9 mouse cellular contexts compared by ENCODE assay signal in genomic region chr4:116182745-116183144, GRCm38 (mm10). TPM values are rescaled to one million over a fixed set of nuclear protein-coding genes. Genes with fewer than 3 reads are reported as not detected.
A peak's percentile ranks its signal among the peaks of the same experiment; 100 is the strongest.
DNase-seq lines count a peak whose midpoint lies in the region; ATAC-seq and TF ChIP-seq lines count a peak whose summit lies in the region.
"Had no signal": no experiment of that assay in that cellular context is flagged by ENCODE, and none has a peak within 500 bp of the region (broad histone marks: within the 10 kb centered on the region; RNA-seq: fewer than 3 reads in every experiment).

No protein-coding gene starts in this region.

- H3K9ac ChIP-seq in liver, embryonic 11.5 days (ENCODE audit: low read depth, low read length) = 0 out of 2 replicates have a peak overlapping the region, but pooled peaks have one; percentile 12
- no peak overlapping the region for H3K9ac ChIP-seq in liver, postnatal 0 days (replicated peaks)
- peak overlapping the region; percentile 50 for H3K9ac ChIP-seq in embryonic facial prominence, embryonic 14.5 days (ENCODE audit: low read depth, low read length)
- H3K9ac ChIP-seq in limb, embryonic 14.5 days (ENCODE audit: low read depth, low read length, severe bottlenecking) = no peak overlapping the region
- H3K9ac ChIP-seq in stomach, embryonic 16.5 days (ENCODE audit: low read length) = peak overlapping the region; percentile 2

- no peak for TF ChIP-seq CTCF in liver, postnatal 0 days (IDR thresholded peaks at IDR 0.05; ENCODE audit: low read depth)

- H3K27ac ChIP-seq in liver, embryonic 11.5 days (ENCODE audit: low read depth, low read length) = no peak overlapping the region
- no peak overlapping the region for H3K27ac ChIP-seq in liver, postnatal 0 days (ENCODE audit: low read depth)
- peak overlapping the region; percentile 33; the same call in 1 of the 2 replicates for H3K27ac ChIP-seq in embryonic facial prominence, embryonic 14.5 days (replicated peaks; ENCODE audit: low read depth, low read length)
- H3K27ac ChIP-seq in limb, embryonic 14.5 days (replicated peaks; ENCODE audit: low read depth, low read length) = no peak overlapping the region; the same call in 1 of the 2 replicates
- peak overlapping the region; percentile 14; the same call in 1 of the 2 replicates for H3K27ac ChIP-seq in stomach, embryonic 16.5 days (ENCODE audit: low read length)

- no peak for ATAC-seq in liver, embryonic 11.5 days (replicated peaks; ENCODE audit: low FRiP score)
- ATAC-seq in liver, postnatal 0 days = no peak
- ATAC-seq in embryonic facial prominence, embryonic 14.5 days (ENCODE audit: low read depth) = no peak
- no peak for ATAC-seq in limb, embryonic 14.5 days (ENCODE audit: low FRiP score, low read depth)
- ATAC-seq in stomach, embryonic 16.5 days (ENCODE audit: insufficient read depth, low FRiP score) = no peak
- ATAC-seq in megakaryocyte-erythroid progenitor cell, adult 5-6 weeks (replicated peaks; ENCODE audit: low FRiP score, low TSS enrichment, poor library complexity, severe bottlenecking) = no peak
- ATAC-seq: Patski had no signal

- intact Hi-C loops in heart, postnatal 25 days (cut with DNase I) = no loop called here

- no peaks in the 10 kb centered on the region for H3K36me3 ChIP-seq in liver, embryonic 11.5 days (ENCODE audit: control insufficient read depth, insufficient read depth, low read length)
- no peaks in the 10 kb centered on the region for H3K36me3 ChIP-seq in liver, postnatal 0 days (replicated peaks; ENCODE audit: insufficient read depth, low read length)
- H3K36me3 ChIP-seq in embryonic facial prominence, embryonic 14.5 days (ENCODE audit: control insufficient read depth, insufficient read depth, low read length) = no peaks in the 10 kb centered on the region
- no peaks in the 10 kb centered on the region for H3K36me3 ChIP-seq in limb, embryonic 14.5 days (ENCODE audit: control insufficient read depth, insufficient read depth, low read length)
- H3K36me3 ChIP-seq in stomach, embryonic 16.5 days (ENCODE audit: control insufficient read depth, insufficient read depth, low read length) = no peaks in the 10 kb centered on the region

- TF ChIP-seq POLR2A in limb, embryonic 14.5 days (IDR thresholded peaks at IDR 0.05; ENCODE audit: borderline replicate concordance, extremely low read depth, insufficient read depth, insufficient read length) = no peak

- no peak for TF ChIP-seq EP300 in liver, postnatal 0 days (IDR thresholded peaks at IDR 0.05; ENCODE audit: low read depth)

- H3K9me3 ChIP-seq in liver, embryonic 11.5 days (ENCODE audit: control insufficient read depth, low read length) = no peaks in the 10 kb centered on the region
- no peaks in the 10 kb centered on the region for H3K9me3 ChIP-seq in liver, postnatal 0 days (ENCODE audit: low read length)
- H3K9me3 ChIP-seq in embryonic facial prominence, embryonic 14.5 days (ENCODE audit: control insufficient read depth, low read length) = no peaks in the 10 kb centered on the region
- no peaks in the 10 kb centered on the region for H3K9me3 ChIP-seq in limb, embryonic 14.5 days (ENCODE audit: control insufficient read depth, low read length)
- no peaks in the 10 kb centered on the region for H3K9me3 ChIP-seq in stomach, embryonic 16.5 days (replicated peaks; ENCODE audit: control insufficient read depth, low read length)

- H3K27me3 ChIP-seq in liver, embryonic 11.5 days (replicated peaks; ENCODE audit: control insufficient read depth, insufficient read depth, low read length) = peaks cover 22% of the 10 kb centered on the region
- H3K27me3 ChIP-seq in liver, postnatal 0 days (ENCODE audit: insufficient read depth, low read length) = peaks cover 4% of the 10 kb centered on the region; the same call in 1 of the 2 replicates
- H3K27me3 ChIP-seq in embryonic facial prominence, embryonic 14.5 days (replicated peaks; ENCODE audit: control insufficient read depth, insufficient read depth, low read length) = no peaks in the 10 kb centered on the region
- H3K27me3 ChIP-seq in limb, embryonic 14.5 days (ENCODE audit: control insufficient read depth, insufficient read depth, low read length) = no peaks in the 10 kb centered on the region
- H3K27me3 ChIP-seq in stomach, embryonic 16.5 days (ENCODE audit: control insufficient read depth, insufficient read depth, low read length) = peaks cover 3% of the 10 kb centered on the region; the same call in 1 of the 2 replicates
- H3K27me3 ChIP-seq: Patski had no signal

- WGBS in liver, embryonic 11.5 days = 14% methylated on average over 12 of the region's 12 CpGs
- WGBS in liver, postnatal 0 days (ENCODE audit: insufficient replicate concordance) = 25% methylated on average over 12 of the region's 12 CpGs
- WGBS in embryonic facial prominence, embryonic 14.5 days = 3% methylated on average over 12 of the region's 12 CpGs
- WGBS in limb, embryonic 14.5 days = 8% methylated on average over 12 of the region's 12 CpGs
- WGBS in stomach, embryonic 16.5 days = 11% methylated on average over 12 of the region's 12 CpGs

- H3K4me1 ChIP-seq in liver, embryonic 11.5 days (replicated peaks; ENCODE audit: control insufficient read depth, insufficient read depth, low read length) = no peaks in the 10 kb centered on the region
- H3K4me1 ChIP-seq in liver, postnatal 0 days (ENCODE audit: insufficient read depth) = no peaks in the 10 kb centered on the region
- 0 out of 2 replicates have a peak, but pooled peaks cover 8% of the 10 kb centered on the region for H3K4me1 ChIP-seq in embryonic facial prominence, embryonic 14.5 days (ENCODE audit: control insufficient read depth, insufficient read depth, low read length)
- no peaks in the 10 kb centered on the region for H3K4me1 ChIP-seq in limb, embryonic 14.5 days (ENCODE audit: control insufficient read depth, insufficient read depth, low read length)
- H3K4me1 ChIP-seq in stomach, embryonic 16.5 days (ENCODE audit: control insufficient read depth, insufficient read depth, low read length) = peaks cover 4% of the 10 kb centered on the region; the same call in 1 of the 2 replicates

- DNase-seq in liver, embryonic 11.5 days (ENCODE audit: low spot score) = no peak
- DNase-seq in liver, postnatal 0 days = no peak
- peak; percentile 64 for DNase-seq in embryonic facial prominence, embryonic 14.5 days (ENCODE audit: low spot score)
- DNase-seq in heart, postnatal 25 days (ENCODE audit: low spot score) = peak; percentile 24
- no peak for DNase-seq in limb, embryonic 14.5 days (ENCODE audit: low spot score)
- no peak for DNase-seq in testis, postnatal 14 days (ENCODE audit: low spot score)

- H3K4me3 ChIP-seq in liver, embryonic 11.5 days (ENCODE audit: low read depth, low read length) = no peak overlapping the region
- no peak overlapping the region for H3K4me3 ChIP-seq in liver, postnatal 0 days (ENCODE audit: low read depth, low read length)
- peak overlapping the region; percentile 14 for H3K4me3 ChIP-seq in embryonic facial prominence, embryonic 14.5 days (ENCODE audit: low read depth, low read length)
- no peak overlapping the region for H3K4me3 ChIP-seq in limb, embryonic 14.5 days (replicated peaks; ENCODE audit: low read length)
- no peak overlapping the region for H3K4me3 ChIP-seq in stomach, embryonic 16.5 days (replicated peaks; ENCODE audit: low read length)

- H3K4me2 ChIP-seq in liver, embryonic 11.5 days = peak overlapping the region; percentile 25
- no peak overlapping the region for H3K4me2 ChIP-seq in liver, postnatal 0 days (ENCODE audit: low read depth, low read length)
- peak overlapping the region; percentile 48 for H3K4me2 ChIP-seq in embryonic facial prominence, embryonic 14.5 days (ENCODE audit: low read depth, low read length)
- H3K4me2 ChIP-seq in limb, embryonic 14.5 days (replicated peaks; ENCODE audit: low read depth, low read length, severe bottlenecking) = peak overlapping the region; percentile 31
- H3K4me2 ChIP-seq in stomach, embryonic 16.5 days (ENCODE audit: low read depth, low read length) = peak overlapping the region; percentile 25; the same call in 1 of the 2 replicates

RNA-seq across cellular contexts. Expression of gene Gm49337, which starts 9.6 kb away (rescaled TPM):
- polyA plus RNA-seq in liver, embryonic 11.5 days (2014; fragmentation: Nextera tagmentation; extraction: Ambion mirVana) = not detected in 2 replicates
- not detected in 2 replicates for polyA plus RNA-seq in liver, postnatal 0 days (2015; fragmentation: Nextera tagmentation; extraction: Ambion mirVana)
- polyA plus RNA-seq in embryonic facial prominence, embryonic 14.5 days (2014; fragmentation: Nextera tagmentation; extraction: Ambion mirVana) = not detected in 2 replicates
- under 1 TPM in 1 of 2 experiments, not detected in 1; 0.39 TPM for total RNA-seq in heart, postnatal 25 days (2021)
- polyA plus RNA-seq in limb, embryonic 14.5 days (2012; rRNA removed) = not detected in 2 replicates
- polyA plus RNA-seq in limb, embryonic 14.5 days (2014; fragmentation: Nextera tagmentation; extraction: Ambion mirVana) = not detected in 2 replicates
- not detected in 2 replicates for polyA plus RNA-seq in stomach, embryonic 16.5 days (2015; fragmentation: Nextera tagmentation; extraction: Ambion mirVana)
- total RNA-seq in megakaryocyte-erythroid progenitor cell, adult 5-6 weeks (2014; fragmentation: Nextera tagmentation) = not detected in 2 replicates
- not detected in 2 replicates for total RNA-seq in megakaryocyte-erythroid progenitor cell, adult 5-6 weeks (2017)
- polyA plus RNA-seq: Patski had no signal

RNA-seq across cellular contexts. Expression of gene 1700042G07Rik, which starts 9.6 kb away (rescaled TPM):
- polyA plus RNA-seq in liver, embryonic 11.5 days (2014; fragmentation: Nextera tagmentation; extraction: Ambion mirVana) = not detected in 2 replicates
- not detected in 2 replicates for polyA plus RNA-seq in liver, postnatal 0 days (2015; fragmentation: Nextera tagmentation; extraction: Ambion mirVana)
- not detected in 2 replicates for polyA plus RNA-seq in embryonic facial prominence, embryonic 14.5 days (2014; fragmentation: Nextera tagmentation; extraction: Ambion mirVana)
- not detected for total RNA-seq in heart, postnatal 25 days (2021)
- not detected in 2 replicates for polyA plus RNA-seq in limb, embryonic 14.5 days (2012; rRNA removed)
- not detected in 2 replicates for polyA plus RNA-seq in limb, embryonic 14.5 days (2014; fragmentation: Nextera tagmentation; extraction: Ambion mirVana)
- not detected in 2 replicates for polyA plus RNA-seq in stomach, embryonic 16.5 days (2015; fragmentation: Nextera tagmentation; extraction: Ambion mirVana)
- total RNA-seq in megakaryocyte-erythroid progenitor cell, adult 5-6 weeks (2014; fragmentation: Nextera tagmentation) = not detected in 2 replicates
- not detected in 2 replicates for total RNA-seq in megakaryocyte-erythroid progenitor cell, adult 5-6 weeks (2017)
- polyA plus RNA-seq: Patski had no signal

RNA-seq across cellular contexts. Expression of gene Tspan1, which starts 15.3 kb away (rescaled TPM):
- 0.11 TPM in 1 of 2 replicates, not detected in the other for polyA plus RNA-seq in liver, embryonic 11.5 days (2014; fragmentation: Nextera tagmentation; extraction: Ambion mirVana)
- 0.08 TPM in 1 of 2 replicates, not detected in the other for polyA plus RNA-seq in liver, postnatal 0 days (2015; fragmentation: Nextera tagmentation; extraction: Ambion mirVana)
- 1.7 and 4.0 TPM in 2 replicates for polyA plus RNA-seq in embryonic facial prominence, embryonic 14.5 days (2014; fragmentation: Nextera tagmentation; extraction: Ambion mirVana)
- not detected for total RNA-seq in heart, postnatal 25 days (2021)
- polyA plus RNA-seq in limb, embryonic 14.5 days (2012; rRNA removed) = not detected in 2 replicates
- not detected in 2 replicates for polyA plus RNA-seq in limb, embryonic 14.5 days (2014; fragmentation: Nextera tagmentation; extraction: Ambion mirVana)
- 76.4 and 99.5 TPM in 2 replicates for polyA plus RNA-seq in stomach, embryonic 16.5 days (2015; fragmentation: Nextera tagmentation; extraction: Ambion mirVana)
- not detected in 2 replicates for total RNA-seq in megakaryocyte-erythroid progenitor cell, adult 5-6 weeks (2014; fragmentation: Nextera tagmentation)
- total RNA-seq in megakaryocyte-erythroid progenitor cell, adult 5-6 weeks (2017) = not detected in 2 replicates

RNA-seq across cellular contexts. Expression of gene Lurap1, which starts 31.6 kb away (rescaled TPM):
- 0.64 and 1.1 TPM in 2 replicates for polyA plus RNA-seq in liver, embryonic 11.5 days (2014; fragmentation: Nextera tagmentation; extraction: Ambion mirVana)
- 0.24 and 0.27 TPM in 2 replicates for polyA plus RNA-seq in liver, postnatal 0 days (2015; fragmentation: Nextera tagmentation; extraction: Ambion mirVana)
- polyA plus RNA-seq in embryonic facial prominence, embryonic 14.5 days (2014; fragmentation: Nextera tagmentation; extraction: Ambion mirVana) = 2.3 and 2.4 TPM in 2 replicates
- total RNA-seq in heart, postnatal 25 days (2021) = 1 to 10 TPM; 3.3 to 3.9 TPM
- polyA plus RNA-seq in limb, embryonic 14.5 days (2012; rRNA removed) = 1.7 and 2.1 TPM in 2 replicates
- polyA plus RNA-seq in limb, embryonic 14.5 days (2014; fragmentation: Nextera tagmentation; extraction: Ambion mirVana) = 2.5 and 3.1 TPM in 2 replicates
- polyA plus RNA-seq in stomach, embryonic 16.5 days (2015; fragmentation: Nextera tagmentation; extraction: Ambion mirVana) = 2.6 and 3.0 TPM in 2 replicates
- not detected in 2 replicates for total RNA-seq in megakaryocyte-erythroid progenitor cell, adult 5-6 weeks (2014; fragmentation: Nextera tagmentation)
- 0.14 and 0.15 TPM in 2 replicates for total RNA-seq in megakaryocyte-erythroid progenitor cell, adult 5-6 weeks (2017)

RNA-seq across cellular contexts. Expression of gene Pik3r3, which starts 38.7 kb away (rescaled TPM):
- polyA plus RNA-seq in liver, embryonic 11.5 days (2014; fragmentation: Nextera tagmentation; extraction: Ambion mirVana) = 6.3 and 6.7 TPM in 2 replicates
- 0.30 and 0.46 TPM in 2 replicates for polyA plus RNA-seq in liver, postnatal 0 days (2015; fragmentation: Nextera tagmentation; extraction: Ambion mirVana)
- 15.5 and 17.0 TPM in 2 replicates for polyA plus RNA-seq in embryonic facial prominence, embryonic 14.5 days (2014; fragmentation: Nextera tagmentation; extraction: Ambion mirVana)
- total RNA-seq in heart, postnatal 25 days (2021) = 10 to 100 TPM; 12.9 to 13.1 TPM
- polyA plus RNA-seq in limb, embryonic 14.5 days (2012; rRNA removed) = 24.8 and 27.1 TPM in 2 replicates
- 14.7 and 21.7 TPM in 2 replicates for polyA plus RNA-seq in limb, embryonic 14.5 days (2014; fragmentation: Nextera tagmentation; extraction: Ambion mirVana)
- 12.3 and 12.6 TPM in 2 replicates for polyA plus RNA-seq in stomach, embryonic 16.5 days (2015; fragmentation: Nextera tagmentation; extraction: Ambion mirVana)
- total RNA-seq in megakaryocyte-erythroid progenitor cell, adult 5-6 weeks (2014; fragmentation: Nextera tagmentation) = 0.20 and 0.52 TPM in 2 replicates
- 1.9 and 3.4 TPM in 2 replicates for total RNA-seq in megakaryocyte-erythroid progenitor cell, adult 5-6 weeks (2017)

Comparison
In these comparisons a context has a peak if more than half of its experiments do, and no peak if none do; other contexts are left out.
1. H3K9ac ChIP-seq: peak in liver, embryonic 11.5 days (single experiment), embryonic facial prominence, embryonic 14.5 days (single experiment) and stomach, embryonic 16.5 days (single experiment); none in liver, postnatal 0 days (single experiment) and limb, embryonic 14.5 days (single experiment).
2. DNase-seq: peak in embryonic facial prominence, embryonic 14.5 days (single experiment) and heart, postnatal 25 days (single experiment); none in liver, embryonic 11.5 days (single experiment), liver, postnatal 0 days (single experiment), limb, embryonic 14.5 days (single experiment) and testis, postnatal 14 days (single experiment).
3. H3K27ac ChIP-seq: peak in embryonic facial prominence, embryonic 14.5 days (single experiment) and stomach, embryonic 16.5 days (single experiment); none in liver, embryonic 11.5 days (single experiment), liver, postnatal 0 days (single experiment) and limb, embryonic 14.5 days (single experiment).
4. RNA of gene Tspan1, which starts 15.3 kb away (polyA plus RNA-seq): 76.4 to 99.5 TPM in stomach, embryonic 16.5 days; 1.7 to 4.0 TPM in embryonic facial prominence, embryonic 14.5 days, 0.11 TPM in liver, embryonic 11.5 days, 0.08 TPM in liver, postnatal 0 days and not detected in limb, embryonic 14.5 days; every median in the first group is over 10 times any median in the second.